Mouse (Mus musculus) brown adipose tissue, adult 24 weeks (tissue): ENCODE measurements around the gene Zfp442. TPM values are rescaled to one million over a fixed set of nuclear protein-coding genes. Genes with fewer than 3 reads are reported as not detected.
"Not testable (repeated sequence)": the region's sequence is repeated elsewhere in the genome, so short reads cannot be mapped to it uniquely, and the experiment has no call there.

Source experiments
- H3K27ac ChIP-seq: fragments of 200-500 bp; replicated peaks from 2 replicates; pipeline ENCODE4 v1.5.1; 2012; ENCODE audit warnings: low read depth, mild to moderate bottlenecking, low read length
- H3K4me1 ChIP-seq: fragments of 200-500 bp; 2 replicates; pipeline ENCODE4 v1.6.1; 2012; ENCODE audit warnings: low read length, mixed read lengths; ENCODE audit not compliant: control insufficient read depth, insufficient read depth, insufficient read length
- H3K4me3 ChIP-seq: fragments of 200-500 bp; 2 replicates; pipeline ENCODE4 v1.5.1; 2012; ENCODE audit warnings: low read depth, mild to moderate bottlenecking, low read length, moderate library complexity; ENCODE audit not compliant: insufficient read depth
- polyA plus RNA-seq: library from polyadenylated mRNA; stranded (reverse); fragments of >200 nt; gene quantifications from 2 replicates; pipeline ENCODE4 v1.2.4, GENCODE M21; 2012; ENCODE audit not compliant: missing spikeins, insufficient read depth, insufficient read length

Zfp442 gene
- 1.7 TPM in 2 replicates for polyA plus RNA-seq

DNA sequence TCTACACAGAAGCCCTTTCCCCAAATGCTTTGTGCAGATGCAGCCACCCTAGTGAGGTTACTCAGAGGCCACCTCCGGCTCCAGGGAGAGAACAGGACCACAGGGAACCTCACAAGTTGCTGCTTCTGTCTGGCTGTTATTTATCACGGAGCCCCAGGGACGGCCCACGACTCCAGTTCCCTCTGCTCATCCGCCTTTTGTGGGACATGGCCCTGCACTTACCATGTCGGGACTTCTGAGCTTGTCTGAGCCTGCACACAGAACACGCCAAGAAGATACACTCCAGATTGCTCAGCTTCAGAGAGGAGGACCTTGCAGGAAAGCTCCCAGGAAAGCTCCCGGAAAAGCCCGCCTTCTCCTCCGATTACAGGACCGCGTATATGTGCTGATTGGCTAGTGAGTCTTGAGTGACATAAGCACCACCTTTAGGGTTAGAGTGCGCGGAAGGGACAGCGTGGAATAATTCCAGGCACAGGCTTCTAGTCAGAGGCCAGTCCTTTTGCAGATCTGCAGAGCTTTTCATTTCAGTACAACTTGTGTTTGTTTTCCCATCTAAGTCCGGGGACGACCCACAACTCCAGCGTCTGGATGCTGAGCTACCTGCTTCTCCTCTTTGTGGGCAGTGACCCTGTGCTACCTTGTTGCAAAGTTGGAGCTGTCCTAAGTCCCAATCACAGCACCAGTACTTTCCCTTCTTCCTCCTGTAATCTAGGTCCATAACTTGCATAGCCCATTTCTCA lies at the start of gene Zfp442:
TSS of gene Zfp442 (minus strand) at position 307 of the 740 bp plus-strand sequence.
- H3K4me1 ChIP-seq, H3K27ac ChIP-seq: not testable (repeated sequence)
- H3K4me3 ChIP-seq: peak within 1 kb of the TSS; percentile 68

DNA sequence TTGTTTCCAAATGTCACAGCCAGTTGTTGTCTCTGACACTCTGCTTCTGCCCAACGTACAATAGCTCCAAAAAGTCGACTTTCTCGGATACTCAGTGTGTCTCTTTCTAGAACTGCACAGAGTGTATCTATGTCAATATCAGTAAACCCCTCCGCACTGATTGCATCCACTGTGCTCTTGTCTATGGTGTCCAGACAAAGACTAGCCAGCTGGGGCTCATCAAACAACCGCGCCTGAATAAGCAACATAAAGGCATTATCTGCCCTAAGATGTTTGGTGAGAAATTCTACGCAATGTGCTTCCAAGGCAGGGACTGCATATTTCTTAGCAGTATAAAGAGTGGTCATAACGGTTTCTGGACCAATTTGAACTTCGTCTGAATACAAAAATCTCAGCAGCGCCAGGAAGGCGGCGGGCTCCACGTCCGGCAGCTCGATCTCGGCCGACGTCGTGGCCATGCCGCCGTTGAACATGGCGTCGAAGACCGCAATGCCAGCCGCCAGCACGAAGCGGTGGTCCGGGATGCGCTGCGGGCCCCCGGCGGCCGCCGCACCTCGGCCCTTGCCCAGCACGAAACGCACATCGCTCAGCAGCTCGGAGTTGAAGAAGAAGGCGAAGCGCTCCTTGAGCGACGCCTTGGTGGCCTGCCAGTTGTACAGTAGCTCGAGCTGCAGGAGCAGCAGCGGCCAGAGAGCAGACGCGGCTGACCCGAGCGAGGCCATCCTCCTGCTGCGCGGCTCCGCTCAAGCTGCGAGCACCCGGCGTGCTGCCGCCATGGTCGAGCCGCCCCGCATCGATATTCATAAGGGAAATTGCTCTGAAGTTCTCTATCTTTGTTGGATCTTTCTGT lies 49.1 kb upstream of the Zfp442 start:
- H3K27ac ChIP-seq, H3K4me1 ChIP-seq, H3K4me3 ChIP-seq: not testable (repeated sequence)

- Histone ChIP-seq H3K27ac (no peak overlapping the region), H3K4me3 (no peak overlapping the region), H3K4me1 (no peaks in the 10 kb centered on the region)
Observed at GRCm38 (mm10) chr2:150493031-150493430, 41.7 kb upstream of the Zfp442 start.

DNA sequence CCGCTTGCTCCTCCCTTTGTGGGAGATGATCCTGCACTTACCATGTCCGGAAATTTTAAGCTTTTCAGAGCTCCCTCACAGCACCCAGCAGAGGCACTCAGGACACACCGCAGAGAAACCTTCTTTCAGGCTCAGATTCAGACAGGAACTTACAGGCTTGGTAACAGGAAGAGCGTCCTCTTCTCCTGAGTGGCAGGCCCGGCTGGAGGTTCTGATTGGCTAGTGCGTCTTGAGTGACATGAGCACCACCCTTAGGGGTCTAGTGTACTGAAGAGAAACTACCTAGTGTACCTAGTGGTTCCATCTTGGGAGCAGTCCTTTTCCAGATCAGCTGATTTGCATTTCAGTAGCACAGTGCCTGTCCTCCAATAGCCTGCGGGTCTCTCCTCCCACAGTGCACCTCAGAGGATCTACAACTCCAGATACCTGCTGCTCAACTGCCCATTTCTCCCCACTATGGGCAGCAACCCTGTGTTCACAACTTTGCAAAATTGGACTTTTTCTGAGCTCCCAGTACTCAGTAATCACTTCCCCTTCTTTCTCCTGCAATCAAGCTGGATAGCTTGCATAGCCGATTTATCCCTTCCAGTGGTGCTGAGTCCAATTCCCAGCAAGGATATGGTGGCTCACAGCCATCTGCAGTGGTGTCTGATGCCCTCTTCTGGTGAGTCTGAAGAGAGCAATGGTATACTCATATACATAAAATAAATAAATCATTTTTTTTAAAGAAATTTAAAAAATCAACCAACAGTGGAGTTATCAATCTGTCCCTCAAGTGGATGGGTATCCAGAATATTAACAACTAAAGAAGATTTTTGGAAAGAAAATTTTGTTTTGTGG lies 33.9 kb upstream of the Zfp442 start, which contains the start of gene Zfp345:
TSS of gene Zfp345 (minus strand) at position 153 of the 840 bp plus-strand sequence.
- H3K4me3 ChIP-seq, H3K4me1 ChIP-seq, H3K27ac ChIP-seq: not testable (repeated sequence)

GRCm38 (mm10) chr2:150439084-150439483 lies 12.2 kb downstream of the Zfp442 start:
- H3K4me1 ChIP-seq, H3K27ac ChIP-seq, H3K4me3 ChIP-seq: not testable (repeated sequence)

DNA sequence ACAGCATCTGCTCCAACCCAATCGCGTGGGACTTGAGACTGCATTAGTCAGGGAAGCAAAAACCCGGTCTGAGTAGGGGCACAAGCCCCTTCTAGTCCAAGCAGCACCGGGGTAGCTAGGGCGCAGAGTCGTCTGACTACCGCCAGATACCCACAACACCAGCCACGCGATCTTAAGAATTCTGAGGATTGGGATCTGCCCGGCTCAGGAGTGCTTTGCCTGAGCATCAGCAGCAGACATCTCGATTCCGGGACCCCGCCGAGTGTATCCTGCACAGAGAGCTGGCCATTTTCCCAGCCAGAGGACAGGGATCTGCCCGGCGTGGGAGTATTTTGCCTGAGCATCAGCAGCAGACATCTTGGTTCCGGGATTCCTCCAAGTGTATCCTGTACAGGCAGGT lies 39.1 kb downstream of the Zfp442 start:
- H3K27ac ChIP-seq, H3K4me3 ChIP-seq, H3K4me1 ChIP-seq: not testable (repeated sequence)

GRCm38 (mm10) chr2:150390198-150390597 lies 61.1 kb downstream of the Zfp442 start:
- no peak overlapping the region for H3K4me3 ChIP-seq
- H3K27ac ChIP-seq: no peak overlapping the region
- no peaks in the 10 kb centered on the region for H3K4me1 ChIP-seq

- H3K4me1 ChIP-seq, H3K27ac ChIP-seq: not testable (repeated sequence)
Observed at GRCm38 (mm10) chr2:150385553-150386106, 65.7 kb downstream of the Zfp442 start.

DNA sequence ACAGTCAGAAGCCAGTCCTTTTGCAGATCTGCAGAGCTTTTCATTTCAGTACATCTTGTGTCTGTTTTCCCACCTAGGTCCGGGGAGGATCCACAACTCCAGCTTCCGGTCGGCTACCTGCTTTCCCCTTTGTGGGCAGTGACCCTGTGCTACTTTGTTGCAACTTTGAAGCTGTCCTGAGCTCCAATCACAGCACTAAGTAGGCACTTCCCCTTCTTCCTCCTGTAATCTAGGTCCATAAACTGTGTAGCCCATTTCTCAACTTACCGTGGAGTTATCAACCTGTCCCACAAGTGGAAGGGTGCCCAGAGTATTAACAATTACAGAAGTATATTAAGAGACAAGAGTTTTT lies 88.4 kb downstream of the Zfp442 start:
- Histone ChIP-seq H3K27ac (no peak overlapping the region; the same call in 1 of the 2 replicates), H3K4me1 (no peaks in the 10 kb centered on the region), H3K4me3 (peak overlapping the region; percentile 79)

More at GRCm38 (mm10) chr2:150385553-150386106, 65.7 kb downstream of the Zfp442 start:
- not testable (repeated sequence) for H3K4me3 ChIP-seq

DNA sequence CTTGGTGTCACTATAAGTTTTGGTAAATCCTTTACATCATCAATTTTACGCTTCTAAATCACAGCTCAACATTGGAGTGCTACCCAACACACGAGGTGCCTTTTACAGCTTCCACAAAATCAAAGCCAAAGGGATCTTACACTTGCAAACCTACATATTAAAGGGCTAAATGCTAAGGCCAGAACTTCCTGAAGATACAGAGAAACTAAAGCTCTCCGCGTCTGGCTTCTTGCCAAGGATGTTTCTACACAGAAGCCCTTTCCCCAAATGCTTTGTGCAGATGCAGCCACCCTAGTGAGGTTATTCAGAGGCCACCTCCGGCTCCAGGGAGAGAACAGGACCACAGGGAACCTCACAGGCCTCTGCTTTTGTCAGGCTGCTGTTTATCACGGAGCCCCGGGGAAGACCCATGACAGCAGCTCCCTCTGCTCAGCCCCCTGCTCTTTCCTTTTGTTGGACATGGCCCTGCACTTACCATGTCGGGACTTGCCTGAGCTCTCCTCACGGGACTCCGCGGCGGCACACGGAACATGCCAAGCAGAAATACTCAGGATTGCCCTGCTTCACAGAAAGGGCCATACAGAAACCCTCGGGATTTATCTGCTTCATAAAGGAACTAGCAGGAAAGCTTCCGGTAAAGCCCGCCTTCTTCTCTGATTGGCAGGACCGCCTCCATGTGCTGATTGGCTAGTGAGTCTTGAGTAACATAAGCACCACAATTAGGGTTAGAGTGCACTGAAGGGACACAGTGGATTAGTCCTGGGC lies 89.0 kb downstream of the Zfp442 start, which contains the start of gene 3300002I08Rik:
TSS of gene 3300002I08Rik (minus strand) at position 653 of the 765 bp plus-strand sequence.
- peak within 1 kb of the TSS; percentile 79 for H3K4me3 ChIP-seq
- H3K4me1 ChIP-seq, H3K27ac ChIP-seq: not testable (repeated sequence)

Other genes starting within 250 kb of the Zfp442 start
- 1.4 and 1.6 TPM in 2 replicates for gene Zfp937, start 233.4 kb downstream of the Zfp442 start, polyA plus RNA-seq
- 1.2 TPM in 1 of 2 replicates, not detected in the other for gene Gm21994, start 195.9 kb downstream of the Zfp442 start, polyA plus RNA-seq
- gene Gm14124, start 194.0 kb downstream of the Zfp442 start, polyA plus RNA-seq: not detected in 2 replicates
- gene Gm10130, start 127.8 kb downstream of the Zfp442 start, polyA plus RNA-seq: not detected in 2 replicates
- 1.6 TPM in 1 of 2 replicates, not detected in the other for gene 3300002I08Rik, start 88.7 kb downstream of the Zfp442 start, polyA plus RNA-seq
- gene Zfp345, start 33.6 kb upstream of the Zfp442 start, polyA plus RNA-seq: not detected in 2 replicates
- not detected in 2 replicates for gene Cst7, start 118.9 kb upstream of the Zfp442 start, polyA plus RNA-seq
- 125 and 136 TPM in 2 replicates for gene Apmap, start 157.1 kb upstream of the Zfp442 start, polyA plus RNA-seq
- 95.0 and 102 TPM in 2 replicates for gene Acss1, start 217.0 kb upstream of the Zfp442 start, polyA plus RNA-seq
- gene Vsx1, start 237.9 kb upstream of the Zfp442 start, polyA plus RNA-seq: not detected in 2 replicates